Mouse (Mus musculus): Measurements from ENCODE around the gene Kif18b. TPM values are rescaled to one million over a fixed set of nuclear protein-coding genes. Genes with fewer than 3 reads are reported as not detected.

Kif18b gene
- 5.7 and 6.6 TPM in 2 replicates for polyA plus RNA-seq (2012; rRNA removed)

DNA sequence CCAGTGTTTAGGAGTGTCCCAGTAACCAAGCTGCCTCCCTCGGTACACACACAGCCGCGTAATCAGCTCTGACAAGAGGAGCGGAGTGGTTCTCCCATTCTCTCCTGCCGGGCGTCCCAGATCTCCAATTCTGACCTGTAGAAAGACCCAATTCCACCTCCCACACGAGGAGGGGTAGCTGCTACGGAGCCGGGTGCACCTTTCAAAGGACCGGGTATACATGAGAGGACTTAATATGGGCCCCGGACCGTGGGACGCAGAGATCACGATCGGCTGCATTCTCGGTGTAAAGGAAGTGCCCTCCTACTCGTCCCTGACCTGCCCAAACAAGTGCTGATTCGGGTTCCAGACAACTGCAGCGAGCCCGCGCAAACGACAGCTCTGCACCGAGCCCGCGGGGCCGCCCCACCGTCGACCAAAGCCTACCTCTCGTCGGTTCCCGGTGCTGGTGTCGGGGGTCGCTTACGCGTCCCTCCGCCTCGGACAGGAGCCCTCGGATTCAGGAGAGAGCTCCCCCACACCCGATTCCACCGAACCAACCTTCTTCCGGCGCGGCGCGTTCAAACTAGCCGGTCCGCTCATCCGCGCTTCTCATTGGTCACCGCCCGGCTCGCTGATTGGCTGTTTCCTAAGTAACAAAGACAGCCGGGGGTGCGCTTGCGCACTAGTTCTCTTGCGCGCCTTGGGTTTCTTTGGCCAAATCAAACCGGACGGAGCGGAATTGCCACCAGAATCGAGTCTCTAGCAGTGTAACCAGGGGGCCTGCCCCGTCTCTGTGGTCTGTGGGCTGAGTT, at the start of gene Kif18b:
Kif18b (minus strand) TSS at position 568 of the 794 bp plus-strand sequence.

DNA sequence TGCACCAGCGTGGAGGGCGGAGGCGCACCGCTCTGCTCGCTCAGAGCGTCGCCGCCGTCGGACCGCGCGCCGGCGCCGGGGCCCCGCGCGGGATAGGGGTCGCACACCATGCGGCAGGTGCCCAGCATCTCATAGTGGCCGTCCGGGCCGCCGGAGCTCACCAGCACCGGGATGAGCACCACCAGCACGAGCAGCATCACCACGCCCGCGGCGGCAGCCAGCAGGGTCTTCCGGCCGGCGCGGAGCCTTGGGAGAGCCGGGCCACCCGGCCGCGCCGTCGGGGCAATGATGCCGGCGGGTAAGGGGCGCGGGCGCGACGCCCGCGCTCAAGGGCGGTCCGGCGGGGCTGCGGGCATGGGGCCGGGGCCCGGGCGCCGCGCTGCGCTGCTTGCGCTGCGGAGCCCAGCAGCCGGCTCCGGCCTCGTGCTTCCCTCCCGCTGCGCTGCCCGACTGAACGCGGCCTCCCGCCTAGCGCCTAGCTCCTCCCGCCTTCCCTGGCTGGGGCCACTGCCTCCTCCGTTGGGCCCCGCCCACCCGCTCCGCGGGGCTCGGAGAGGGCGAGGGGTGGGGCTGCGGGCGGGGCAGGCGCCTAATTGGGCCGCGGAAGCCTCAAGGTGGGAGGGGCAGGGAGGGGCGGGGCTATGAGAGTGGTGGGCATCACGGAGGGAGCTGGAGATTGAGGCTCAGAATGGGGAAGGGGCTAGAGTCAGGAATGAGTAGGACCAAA, 21.5 kb upstream of the Kif18b start, which contains the start of gene C1ql1:
C1ql1 (minus strand) TSS at position 424 of the 727 bp plus-strand sequence.

DNA sequence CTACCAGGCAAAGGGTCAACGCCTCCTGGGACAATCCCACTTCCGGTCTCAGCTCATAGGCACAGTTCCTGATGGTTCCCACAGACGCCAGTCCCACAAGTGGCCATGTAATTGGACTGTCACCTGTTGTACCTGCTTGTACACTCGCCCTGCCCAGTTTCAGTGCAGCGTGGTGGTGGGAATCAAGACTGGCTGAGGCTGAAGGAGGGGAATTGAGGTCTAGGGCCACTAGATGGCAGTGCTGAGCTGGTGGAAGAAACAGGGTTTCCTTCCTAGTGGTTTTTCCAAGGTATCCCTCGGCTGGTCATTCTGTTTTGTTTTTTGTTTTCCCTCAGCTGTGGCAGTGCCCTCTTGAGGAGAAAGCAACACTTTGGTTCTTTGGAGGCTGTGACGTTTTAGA, 24.2 kb downstream of the Kif18b start, which contains the start of gene Gfap:
Gfap (minus strand) TSS at position 150 of the 400 bp plus-strand sequence.

DNA sequence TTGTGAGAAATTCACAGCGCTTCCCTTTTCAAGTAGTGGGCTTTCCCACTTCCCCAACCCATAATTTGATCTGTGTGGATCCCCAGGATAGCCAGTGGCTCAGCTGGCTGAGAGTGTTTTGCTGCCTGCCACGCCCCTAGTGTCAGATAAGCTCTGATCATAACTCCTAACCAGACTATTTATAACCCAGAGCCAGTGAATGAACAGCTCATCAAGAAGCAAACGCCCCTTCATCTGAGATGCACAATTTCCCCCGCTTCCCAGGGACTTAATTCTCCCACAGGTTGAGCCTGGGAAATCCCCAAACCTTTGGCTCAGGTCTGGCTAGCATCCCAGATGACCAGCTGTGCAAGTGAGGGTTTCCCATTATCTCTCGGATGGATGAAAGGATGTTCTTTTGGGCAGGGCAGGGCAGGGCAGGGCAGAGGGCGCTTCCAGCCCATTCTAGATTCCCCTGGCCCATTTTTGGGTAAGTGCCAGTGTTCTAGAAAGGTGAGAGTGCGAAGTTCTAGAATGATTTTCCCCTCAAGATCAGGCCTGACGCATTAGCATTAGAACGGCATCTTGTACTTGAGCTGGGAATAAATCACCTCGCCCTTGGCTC, 40.2 kb downstream of the Kif18b start, which contains the start of gene Fam187a:
Fam187a (plus strand) TSS at position 554 of the 604 bp plus-strand sequence.

DNA sequence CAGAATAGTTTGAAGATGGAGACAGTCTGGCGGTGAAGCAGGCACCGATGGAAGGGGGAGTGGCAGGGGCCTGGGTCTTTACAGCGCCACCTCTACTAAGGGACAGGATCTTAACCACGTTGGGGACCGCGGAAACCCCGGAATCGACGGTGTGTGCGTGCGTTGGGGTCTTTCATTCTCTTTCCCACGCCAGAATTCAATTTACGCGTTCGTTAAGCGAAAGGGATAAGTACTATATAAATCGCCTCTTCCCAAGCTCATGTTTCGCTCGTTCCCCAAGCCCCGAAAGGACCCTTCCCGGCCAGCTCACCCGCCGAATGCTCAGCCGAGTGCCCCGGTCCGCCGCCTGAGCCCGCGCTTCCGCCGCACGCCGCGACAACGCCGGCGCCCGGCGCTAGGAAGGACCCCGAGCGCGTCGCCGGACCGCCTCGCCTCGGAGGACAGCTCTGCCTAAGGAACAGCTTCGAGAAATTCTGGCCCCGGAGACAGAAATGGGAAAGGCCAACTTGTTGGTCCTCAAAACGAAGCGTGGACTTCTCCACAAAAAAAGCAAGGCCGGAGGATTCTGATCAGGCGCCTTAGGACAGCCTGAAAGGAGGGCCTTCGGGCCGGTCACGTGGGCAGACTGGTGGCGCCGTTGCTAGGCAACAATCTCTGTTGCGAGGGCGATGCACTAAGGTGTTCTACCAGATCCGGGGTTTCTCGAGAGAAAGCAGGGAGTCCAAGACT, 44.2 kb downstream of the Kif18b start, which contains the start of the genes Eftud2 and Ccdc103:
Eftud2 (minus strand) TSS at position 401 of the 729 bp plus-strand sequence.
Ccdc103 (plus strand) TSS at position 620 of the 729 bp plus-strand sequence.

Other genes starting within 250 kb of the Kif18b start
- 3.5 and 4.8 TPM in 2 replicates for gene Ccdc43, start 227.3 kb downstream of the Kif18b start, polyA plus RNA-seq (2012; rRNA removed)
- gene Adam11, start 163.7 kb downstream of the Kif18b start, polyA plus RNA-seq (2012; rRNA removed) = 9.1 and 11.5 TPM in 2 replicates
- gene Gjc1, start 105.4 kb downstream of the Kif18b start, polyA plus RNA-seq (2012; rRNA removed) = 3.6 and 3.7 TPM in 2 replicates
- gene Higd1b, start 89.3 kb downstream of the Kif18b start, polyA plus RNA-seq (2012; rRNA removed) = 0.62 and 1.9 TPM in 2 replicates
- 77.1 and 94.1 TPM in 2 replicates for gene Eftud2, start 44.1 kb downstream of the Kif18b start, polyA plus RNA-seq (2012; rRNA removed)
- 0.13 and 0.31 TPM in 2 replicates for gene Ccdc103, start 43.9 kb downstream of the Kif18b start, polyA plus RNA-seq (2012; rRNA removed)
- gene Fam187a, start 40.0 kb downstream of the Kif18b start, polyA plus RNA-seq (2012; rRNA removed) = not detected in 2 replicates
- gene Gfap, start 24.2 kb downstream of the Kif18b start, polyA plus RNA-seq (2012; rRNA removed) = 3.4 and 3.5 TPM in 2 replicates
- gene C1ql1, start 21.6 kb upstream of the Kif18b start, polyA plus RNA-seq (2012; rRNA removed) = 3.9 and 4.3 TPM in 2 replicates
- gene Nmt1, start 103.1 kb upstream of the Kif18b start, polyA plus RNA-seq (2012; rRNA removed) = 31.0 and 31.9 TPM in 2 replicates
- gene Dcakd, start 103.2 kb upstream of the Kif18b start, polyA plus RNA-seq (2012; rRNA removed) = 53.7 and 68.5 TPM in 2 replicates
- 9.0 and 24.8 TPM in 2 replicates for gene Plcd3, start 176.5 kb upstream of the Kif18b start, polyA plus RNA-seq (2012; rRNA removed)
- 22.8 and 28.9 TPM in 2 replicates for gene Acbd4, start 176.6 kb upstream of the Kif18b start, polyA plus RNA-seq (2012; rRNA removed)
- gene Hexim1, start 191.1 kb upstream of the Kif18b start, polyA plus RNA-seq (2012; rRNA removed) = 16.2 and 16.4 TPM in 2 replicates
- gene Hexim2, start 207.3 kb upstream of the Kif18b start, polyA plus RNA-seq (2012; rRNA removed) = 3.1 and 4.3 TPM in 2 replicates
- 5.6 and 7.7 TPM in 2 replicates for gene Fmnl1, start 246.0 kb upstream of the Kif18b start, polyA plus RNA-seq (2012; rRNA removed)

All from colon, adult 2 months (tissue).